Mouse (Mus musculus) large intestine, adult 2 months (tissue): ENCODE data around the gene Kit. TPM values are rescaled to one million over a fixed set of nuclear protein-coding genes. Genes with fewer than 3 reads are reported as not detected.

Experiments used
- DNase-seq: peaks from one replicate; pipeline ENCODE4 v3.0.0-alpha.2; 2012; ENCODE audit warnings: low read depth, low spot score
- WGBS: fragments of 180-500 bp; shearing (Covaris S2); methylation state at CpG from one replicate; pipeline ENCODE4 v1.1.7; 2018; 5-methylcytosine and 5-hydroxymethylcytosine counted together
- polyA plus RNA-seq: library from polyadenylated mRNA; depleted of rRNA; stranded (reverse); fragments of >200 nt; gene quantifications from 2 replicates; pipeline ENCODE4 v1.2.3, GENCODE M21; 2012

Kit gene
- polyA plus RNA-seq, 1 experiment: 15.6 TPM

DNA sequence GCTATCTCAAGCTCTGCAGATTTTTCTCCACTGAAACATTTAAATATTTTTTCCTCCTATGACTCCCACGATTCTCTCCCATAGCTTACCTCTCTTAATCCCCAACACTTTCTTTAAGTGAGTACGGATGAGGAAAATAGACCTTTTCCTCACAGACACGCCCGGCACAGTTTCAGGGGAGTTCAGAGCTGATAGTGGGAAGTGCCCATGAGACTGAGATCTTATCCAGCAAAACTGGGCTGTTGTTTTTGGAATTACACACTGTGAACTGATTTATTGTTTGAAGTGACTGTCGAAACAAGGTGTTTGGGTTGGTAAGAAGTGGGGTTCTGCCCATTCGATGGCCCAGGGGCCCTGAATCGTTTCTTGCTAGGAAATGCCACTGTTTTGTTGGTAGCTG is 124.4 kb downstream of the Kit start:
- no peak for DNase-seq
- whole genome bisulfite sequencing: 58% methylated on average over 7 of the region's 7 CpGs

DNA sequence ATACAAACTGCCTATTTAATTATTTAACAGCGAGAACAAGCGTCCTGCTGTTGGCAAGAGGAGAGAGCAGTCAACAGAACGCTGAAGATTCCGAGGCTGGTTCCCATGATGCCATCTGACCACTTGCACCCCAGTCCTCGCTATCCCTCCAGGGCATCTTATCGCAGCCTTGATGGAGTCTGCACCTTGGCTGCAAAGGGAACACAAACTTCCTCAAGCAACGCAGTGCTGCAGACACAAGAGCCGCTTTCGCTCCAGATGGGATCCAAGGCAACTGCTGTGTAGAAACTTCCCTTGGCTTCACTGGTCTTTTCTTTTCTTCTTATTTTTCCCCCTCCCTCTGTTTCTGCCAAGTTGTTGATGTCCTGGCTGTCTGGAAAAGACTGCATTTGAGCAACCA is 124.8 kb downstream of the Kit start:
- WGBS: 70% methylated on average over 9 of the region's 9 CpGs
- no peak for DNase-seq

DNA sequence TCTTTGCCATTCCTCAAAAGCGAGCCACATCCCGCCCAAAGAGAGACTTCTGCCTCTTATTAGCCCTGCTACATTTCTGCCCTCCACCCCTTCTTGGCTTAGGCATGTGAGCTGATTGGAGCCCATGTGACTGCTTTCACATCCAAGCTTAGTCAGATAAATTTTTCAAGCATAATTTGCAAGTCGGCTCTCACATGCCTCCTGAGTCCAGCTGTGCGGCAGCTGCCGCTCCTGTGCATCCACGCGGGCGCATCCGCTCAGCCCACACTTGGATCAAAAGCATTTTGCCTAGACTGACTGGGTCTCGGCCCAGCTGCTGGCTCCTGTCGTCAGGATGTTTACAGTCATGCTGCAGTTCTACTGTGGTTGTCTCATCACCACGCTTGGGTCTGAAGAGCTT is 126.9 kb downstream of the Kit start:
- WGBS: 72% methylated on average over 12 of the region's 12 CpGs
- no peak for DNase-seq

DNA sequence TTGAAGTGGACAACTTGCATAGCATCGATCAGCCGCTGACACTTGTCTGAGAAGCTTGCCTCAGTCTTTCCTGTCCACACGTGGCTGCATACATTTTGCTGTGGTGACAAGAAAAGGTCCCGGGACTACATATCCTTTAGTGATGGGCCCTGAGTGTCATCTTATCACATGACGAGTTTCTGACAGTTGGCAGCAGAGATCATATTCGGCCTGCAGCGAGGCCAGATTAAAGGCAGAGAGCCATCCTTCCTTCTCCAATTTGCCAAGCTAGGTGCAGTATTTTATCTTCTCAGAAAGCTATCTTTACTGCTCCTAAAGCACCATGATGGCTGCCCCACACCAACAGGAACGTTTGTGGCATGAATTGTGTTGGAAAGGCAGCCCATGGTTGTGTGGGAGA is 127.4 kb downstream of the Kit start:
- WGBS: 85% methylated on average over 8 of the region's 8 CpGs

DNA sequence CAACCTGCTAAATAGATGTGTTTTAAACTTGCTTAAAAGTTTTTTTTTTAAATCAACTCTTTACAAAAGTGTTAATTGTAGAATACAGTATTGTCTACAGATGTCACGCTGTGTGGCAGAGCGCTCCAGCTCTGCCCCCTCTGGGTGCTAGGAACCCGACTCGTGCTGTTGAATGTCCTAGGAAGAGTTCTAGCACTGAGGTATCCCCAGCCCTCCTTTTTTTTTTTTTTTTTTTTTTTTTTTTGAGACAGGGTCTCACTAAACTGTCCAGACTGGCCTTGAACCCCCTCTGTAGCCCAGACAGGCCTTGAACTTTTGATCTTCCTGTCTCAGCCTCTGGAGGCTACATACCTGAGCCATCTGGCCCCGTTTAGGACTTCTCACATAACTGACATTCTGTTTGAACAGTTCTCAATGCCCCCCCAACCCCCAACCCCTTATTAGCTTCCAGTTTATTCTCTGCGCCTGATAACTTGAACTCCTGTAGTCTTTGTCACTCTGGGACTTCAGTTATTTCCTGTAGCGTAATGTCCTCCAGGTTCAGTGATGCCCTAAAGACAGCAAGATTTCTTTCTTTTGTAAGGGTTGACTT is 130.0 kb downstream of the Kit start:
- DNase-seq: no peak
- 81% methylated on average over 7 of the region's 7 CpGs for WGBS

More for the DNA sequence above, 127.4 kb downstream of the Kit start:
- DNase-seq: no peak

DNA sequence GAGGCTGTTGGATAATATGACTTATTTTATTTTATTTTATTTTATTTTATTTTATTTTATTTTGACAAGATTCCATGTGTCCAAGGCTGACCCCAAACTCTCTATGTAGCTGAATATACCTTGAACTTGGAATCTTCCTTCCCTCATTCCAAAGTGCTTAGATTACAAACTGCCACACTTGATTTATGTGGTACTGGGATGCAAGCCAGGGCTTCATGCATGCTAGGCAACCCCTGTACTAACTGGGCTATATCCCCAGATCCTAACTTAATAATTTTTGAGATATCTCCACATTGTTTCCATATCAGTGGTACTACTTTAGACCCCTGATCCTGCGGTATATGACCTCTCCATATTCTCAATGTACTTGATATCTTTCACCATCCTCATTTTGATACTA is 130.7 kb downstream of the Kit start:
- WGBS: 98% methylated on average over 1 of the region's 1 CpGs
- DNase-seq: no peak
